Mouse (Mus musculus) colon, adult 2 months (tissue): ENCODE data around the gene Gm28043. TPM values are rescaled to one million over a fixed set of nuclear protein-coding genes. Genes with fewer than 3 reads are reported as not detected.

Experiments
- polyA plus RNA-seq: library from polyadenylated mRNA; depleted of rRNA; stranded (reverse); fragments of >200 nt; gene quantifications from 2 replicates; pipeline ENCODE4 v1.2.3, GENCODE M21; 2012; rRNA removed

Gm28043 gene
- polyA plus RNA-seq, result 0.47 and 0.59 TPM in 2 replicates

DNA sequence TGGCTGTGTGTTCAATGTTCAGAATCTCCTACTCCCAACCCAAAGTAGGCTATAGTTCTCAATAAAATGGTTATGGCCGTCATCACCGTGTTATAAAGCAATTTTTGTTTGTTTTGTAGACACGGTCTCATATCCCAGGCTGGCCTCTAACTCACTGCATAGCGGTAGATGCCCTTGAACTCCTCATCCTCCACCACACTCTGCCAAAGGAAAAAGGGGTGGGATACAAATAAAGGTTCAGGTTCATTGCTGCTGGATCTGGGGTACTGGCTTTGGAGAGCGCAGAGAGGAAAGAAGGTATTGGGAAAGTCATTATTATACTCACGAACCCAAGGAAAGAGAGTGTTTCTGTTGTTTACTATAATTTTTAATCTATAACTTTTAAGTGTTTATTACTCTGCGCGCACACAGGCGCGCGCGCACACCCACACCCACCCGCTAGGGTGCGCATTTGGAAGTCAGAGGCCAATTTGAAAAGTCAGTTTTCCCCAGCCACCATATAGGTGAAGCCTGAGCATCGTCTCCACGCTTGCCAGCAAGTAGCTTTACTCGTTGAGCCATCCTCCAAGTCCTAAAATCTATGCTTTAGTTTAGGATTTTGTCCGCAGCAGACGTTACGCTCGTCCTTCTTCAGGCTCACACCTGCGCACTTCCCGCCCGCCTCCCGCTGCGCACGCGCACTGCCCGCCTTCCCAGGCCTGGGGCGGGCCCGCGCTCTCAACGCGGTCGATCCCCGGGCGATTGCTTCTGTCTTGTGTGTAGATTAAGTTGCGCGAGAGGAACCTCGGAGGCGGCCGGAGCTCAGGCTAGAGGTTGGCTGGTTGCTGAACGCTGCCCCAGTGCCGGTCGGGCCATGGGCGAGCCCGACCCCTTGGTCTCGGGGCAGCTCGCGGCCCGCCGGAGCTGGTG is at the start of gene Gm28043, which contains the start of gene Rnf8:
TSS of gene Gm28043 (plus strand) at position 762 of the 909 bp plus-strand sequence.
TSS of gene Rnf8 (plus strand) at position 676 of the 909 bp plus-strand sequence.

DNA sequence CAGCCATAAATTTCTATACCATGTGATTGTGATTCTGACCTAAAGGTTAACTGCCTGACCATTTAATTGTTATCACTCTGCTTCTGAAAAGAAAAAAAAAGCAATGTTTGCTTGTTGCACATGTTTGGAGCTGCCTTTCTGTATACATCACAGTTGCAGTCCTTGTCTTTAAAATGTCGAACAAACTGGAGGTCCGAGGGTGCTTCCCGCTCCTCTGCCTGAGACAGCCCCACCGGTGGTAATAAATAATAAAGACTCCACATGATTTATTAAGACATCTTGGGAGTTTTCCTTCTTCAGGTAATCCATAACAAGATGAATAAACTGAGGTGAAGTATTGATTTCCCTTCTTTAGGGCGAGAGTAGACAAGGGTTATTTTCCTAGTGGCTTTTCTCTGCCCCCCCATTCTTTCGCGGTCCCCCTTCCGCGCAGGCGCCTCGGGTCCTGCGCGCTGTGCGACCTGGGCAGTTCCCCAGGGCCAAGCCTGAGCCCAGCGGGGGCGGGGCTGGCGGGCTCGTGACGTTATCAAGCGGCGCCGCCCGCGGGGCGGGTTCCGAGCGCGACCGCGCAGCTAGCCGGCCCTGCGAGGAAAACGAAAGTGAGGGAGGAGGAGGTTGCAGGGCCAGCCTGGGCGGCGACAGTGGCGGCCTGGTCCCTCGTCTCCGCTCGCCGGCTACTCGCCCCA is 45.5 kb downstream of the Gm28043 start, which contains the start of gene Cmtr1:
TSS of gene Cmtr1 (plus strand) at position 520 of the 686 bp plus-strand sequence.

DNA sequence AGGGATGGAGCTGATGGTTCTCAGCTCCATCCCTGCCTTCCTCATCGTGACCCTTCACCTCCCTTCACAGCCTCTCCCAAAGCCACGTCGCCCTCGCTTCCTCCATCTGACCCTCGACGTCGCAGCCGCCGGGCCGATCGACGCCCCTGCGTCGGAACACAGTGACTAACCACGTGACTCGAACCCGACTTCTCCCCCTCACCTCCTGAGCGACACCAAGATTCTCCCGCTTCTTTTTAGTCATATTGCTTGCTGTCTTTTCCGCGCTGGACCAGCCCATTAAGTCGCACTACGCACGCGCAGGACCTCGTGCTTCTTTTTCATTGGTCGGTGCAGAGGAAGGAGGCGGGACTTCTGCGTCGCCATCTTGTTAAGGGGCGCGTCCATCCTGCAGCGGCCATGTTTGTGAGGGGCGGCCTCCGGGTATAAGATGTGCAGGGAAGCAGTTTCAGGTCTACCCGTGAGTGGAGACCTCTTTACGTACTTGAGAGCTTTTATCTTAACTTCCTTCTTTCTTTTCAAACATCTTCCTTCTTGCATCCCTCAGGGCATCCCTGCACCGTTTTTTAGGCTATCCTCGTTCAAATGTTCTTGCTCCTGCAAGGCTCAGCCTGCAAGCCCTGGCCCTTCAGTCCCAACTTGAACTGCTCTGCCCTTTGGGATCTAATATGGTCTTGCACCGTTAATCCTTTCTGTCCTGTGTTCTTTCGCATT is 102.2 kb downstream of the Gm28043 start, which contains the start of gene Ccdc167:
TSS of gene Ccdc167 (minus strand) at position 313 of the 714 bp plus-strand sequence.

Other genes with a start within 250 kb of the Gm28043 start
- gene Pim1, start 124.1 kb upstream of the Gm28043 start, polyA plus RNA-seq, result 22.6 and 27.9 TPM in 2 replicates
- gene Gm17657, start 65.2 kb upstream of the Gm28043 start, polyA plus RNA-seq, result not detected in 2 replicates
- gene Tbc1d22b, start 65.1 kb upstream of the Gm28043 start, polyA plus RNA-seq, result 21.0 and 22.1 TPM in 2 replicates
- not detected in 2 replicates for gene Tmem217, start 62.5 kb upstream of the Gm28043 start, polyA plus RNA-seq
- 23.4 and 26.8 TPM in 2 replicates for gene Rnf8, start 86 bp upstream of the Gm28043 start, polyA plus RNA-seq
- 15.9 and 17.6 TPM in 2 replicates for gene Cmtr1, start 45.7 kb downstream of the Gm28043 start, polyA plus RNA-seq
- 5.3 and 5.7 TPM in 2 replicates for gene Ccdc167, start 102.2 kb downstream of the Gm28043 start, polyA plus RNA-seq